Comparison of ENCODE assay signal across 12 mouse cellular contexts in the genomic region with DNA sequence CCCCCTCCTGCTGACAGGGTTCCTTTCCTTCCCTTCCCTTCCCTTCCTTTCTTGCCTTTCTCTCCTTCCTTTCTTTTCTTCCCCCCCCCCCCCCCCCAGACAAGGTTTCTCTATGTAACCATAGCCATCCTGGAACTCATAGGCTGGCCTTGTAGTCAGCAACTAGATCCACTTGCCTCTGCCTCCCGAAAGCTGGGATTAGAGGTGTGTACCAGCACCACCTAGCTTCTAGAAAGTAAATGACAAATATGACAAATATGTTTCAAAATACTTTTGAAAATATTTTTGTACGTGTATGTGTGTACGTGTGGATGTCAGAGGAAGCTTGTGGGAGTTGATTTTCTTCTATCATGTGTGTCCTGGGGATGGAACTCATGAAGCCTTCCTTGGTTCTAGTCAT. TPM values are rescaled to one million over a fixed set of nuclear protein-coding genes. Genes with fewer than 3 reads are reported as not detected.
DNase-seq lines count a peak whose midpoint lies in the region; ATAC-seq and TF ChIP-seq lines count a peak whose summit lies in the region.
"Had no signal": no experiment of that assay in that cellular context is flagged by ENCODE, and none has a peak within 500 bp of the region (broad histone marks: within the 10 kb centered on the region; RNA-seq: fewer than 3 reads in every experiment).

No protein-coding gene starts in this region.

- ATAC-seq in liver, postnatal 0 days: no peak
- ATAC-seq: activated CD4-positive, CD25-positive, alpha-beta regulatory T cell, adult 4 months had no signal

- WGBS in liver, postnatal 0 days (ENCODE audit: insufficient replicate concordance): 41% methylated on average over 3 of the region's 3 CpGs

- dilution Hi-C loops in CH12.LX (cut with MboI; ENCODE audit: extremely low pct_ligation_motif_present, extremely low pct_unique_long_range_greater_than_20kb, low sequenced_read_pairs): no loop called here

- TF ChIP-seq CTCF in left cerebral cortex, adult 2 months (IDR thresholded peaks at IDR 0.05): peak; percentile 45
- TF ChIP-seq CTCF in CH12.LX (conservative IDR thresholded peaks at IDR 0.05 in 1 of 2, IDR thresholded peaks at IDR 0.05 in 1 of 2; ENCODE audit: low read depth in 2 of 2, low read length in 2 of 2): peak in 1 of 2 experiments; percentile 66; a peak in 2 of 4 replicates
- peak; percentile 53 for TF ChIP-seq CTCF in liver, postnatal 0 days (IDR thresholded peaks at IDR 0.05; ENCODE audit: low read depth)

- H3K79me2 ChIP-seq in CH12.LX (replicated peaks; ENCODE audit: control insufficient read depth, extremely low read depth, insufficient read depth, poor library complexity, severe bottlenecking): no peaks in the 10 kb centered on the region; the same call in 1 of the 2 replicates

- no peaks in the 10 kb centered on the region for H3K27me3 ChIP-seq in CH12.LX (replicated peaks)
- H3K27me3 ChIP-seq in liver, postnatal 0 days (ENCODE audit: insufficient read depth, low read length): no peaks in the 10 kb centered on the region
- H3K27me3 ChIP-seq: embryonic facial prominence, embryonic 15.5 days had no signal

- peak; percentile 59 for TF ChIP-seq RAD21 in CH12.LX (IDR thresholded peaks at IDR 0.05; ENCODE audit: low read depth, low read length)

- H3K9ac ChIP-seq in CH12.LX (ENCODE audit: insufficient read depth, low read depth): no peak overlapping the region
- no peak overlapping the region for H3K9ac ChIP-seq in liver, postnatal 0 days (replicated peaks)
- H3K9ac ChIP-seq: embryonic facial prominence, embryonic 15.5 days had no signal

- no peaks in the 10 kb centered on the region for H3K36me3 ChIP-seq in CH12.LX (replicated peaks in 1 of 2; ENCODE audit: control insufficient read depth in 1 of 2, insufficient read depth in 1 of 2, low read length in 1 of 2)
- H3K36me3 ChIP-seq in liver, postnatal 0 days (replicated peaks; ENCODE audit: insufficient read depth, low read length): no peaks in the 10 kb centered on the region
- H3K36me3 ChIP-seq: embryonic facial prominence, embryonic 15.5 days had no signal

- TF ChIP-seq EP300 in CH12.LX (IDR thresholded peaks at IDR 0.05; ENCODE audit: low read length): no peak
- TF ChIP-seq EP300 in liver, postnatal 0 days (IDR thresholded peaks at IDR 0.05; ENCODE audit: low read depth): no peak

- H3K4me2 ChIP-seq in CH12.LX (ENCODE audit: insufficient read depth, low read depth, poor library complexity, severe bottlenecking): no peak overlapping the region; the same call in 1 of the 2 replicates
- no peak overlapping the region for H3K4me2 ChIP-seq in liver, postnatal 0 days (ENCODE audit: low read depth, low read length)
- H3K4me2 ChIP-seq: embryonic facial prominence, embryonic 15.5 days had no signal

- H3K4me1 ChIP-seq in CH12.LX (ENCODE audit: control insufficient read depth in 1 of 2, insufficient read depth in 2 of 2): no peaks in the 10 kb centered on the region
- no peaks in the 10 kb centered on the region for H3K4me1 ChIP-seq in liver, postnatal 0 days (ENCODE audit: insufficient read depth)
- H3K4me1 ChIP-seq: embryonic facial prominence, embryonic 15.5 days had no signal

- DNase-seq in embryo, embryonic 11 days: peak; percentile 9
- no peak for DNase-seq in embryo, embryonic 10 days (ENCODE audit: low spot score)
- no peak for DNase-seq in left cerebral cortex, adult 2 months (ENCODE audit: extremely low spot score in 1 of 2, low spot score in 2 of 2)
- no peak for DNase-seq in left cerebral cortex, adult 18-20 months (ENCODE audit: low spot score in 2 of 2)
- peak; percentile 12 for DNase-seq in CH12.LX (ENCODE audit: extremely low read depth)
- no peak for DNase-seq in liver, postnatal 0 days
- DNase-seq in ovary, adult 18-20 months (ENCODE audit: low spot score): no peak
- DNase-seq in frontal cortex, postnatal 14 days (ENCODE audit: low spot score in 2 of 2): no peak
- DNase-seq: left cerebral cortex, postnatal 4 days; right cerebral cortex, adult 18-20 months had no signal

- no peak for TF ChIP-seq POLR2A in CH12.LX (IDR thresholded peaks at IDR 0.05; ENCODE audit: low read depth, low read length)

- in situ Hi-C loops in CH12.LX (cut with MboI; ENCODE audit: low pct_ligation_motif_present, low pct_unique_long_range_greater_than_20kb, low sequenced_read_pairs): no loop called here

- H3K9me3 ChIP-seq in CH12.LX (replicated peaks; ENCODE audit: low read length): no peaks in the 10 kb centered on the region
- H3K9me3 ChIP-seq in liver, postnatal 0 days (ENCODE audit: low read length): no peaks in the 10 kb centered on the region
- H3K9me3 ChIP-seq: embryonic facial prominence, embryonic 15.5 days had no signal

- H3K27ac ChIP-seq in left cerebral cortex, adult 2 months: no peak overlapping the region
- H3K27ac ChIP-seq in CH12.LX (ENCODE audit: insufficient read depth, low read depth): no peak overlapping the region
- H3K27ac ChIP-seq in liver, postnatal 0 days (ENCODE audit: low read depth): no peak overlapping the region
- H3K27ac ChIP-seq: embryonic facial prominence, embryonic 15.5 days had no signal

- intact Hi-C loops in left cerebral cortex, adult 2 months (cut with DNase I): no loop called here

- no peak overlapping the region for H3K4me3 ChIP-seq in left cerebral cortex, adult 2 months
- no peak overlapping the region for H3K4me3 ChIP-seq in CH12.LX (replicated peaks in 1 of 3; ENCODE audit: low read depth in 2 of 3, low read length in 2 of 3, poor library complexity in 1 of 3)
- H3K4me3 ChIP-seq in liver, postnatal 0 days (ENCODE audit: low read depth, low read length): no peak overlapping the region
- H3K4me3 ChIP-seq: embryonic facial prominence, embryonic 15.5 days had no signal

TF ChIP-seq in CH12.LX, 34 proteins besides CTCF, POLR2A, EP300 and RAD21:
- TF ChIP-seq SMC3 (IDR thresholded peaks at IDR 0.05; ENCODE audit: low read depth, low read length) (peak; percentile 50), ZNF384 (IDR thresholded peaks at IDR 0.05; ENCODE audit: low read depth, low read length) (no peak), BHLHE40 (IDR thresholded peaks at IDR 0.05; ENCODE audit: low read depth, low read length) (no peak), UBTF (IDR thresholded peaks at IDR 0.05; ENCODE audit: low read depth, low read length) (no peak)

RNA-seq across cellular contexts. Expression of gene Myo9a, which starts 9.8 kb away (rescaled TPM):
- total RNA-seq in left cerebral cortex, adult 2 months (2021): 10 to 100 TPM; 82.8 to 86.2 TPM
- total RNA-seq in left cerebral cortex, adult 18-20 months (2021): 10 to 100 TPM; 72.9 to 87.2 TPM
- 1.7 and 2.0 TPM in 2 replicates for total RNA-seq in CH12.LX (2012; rRNA removed)
- 1.6 and 2.1 TPM in 2 replicates for total RNA-seq in CH12.LX (2014; rRNA removed)
- 1.7 and 2.6 TPM in 2 replicates for polyA plus RNA-seq in CH12.LX (2012; ENCODE audit: insufficient read length, low read depth)
- polyA plus RNA-seq in liver, postnatal 0 days (2015; fragmentation: Nextera tagmentation; extraction: Ambion mirVana): 2.7 and 2.9 TPM in 2 replicates

RNA-seq across cellular contexts. Expression of gene Senp8, which starts 10.0 kb away (rescaled TPM):
- total RNA-seq in left cerebral cortex, adult 2 months (2021): 1 to 10 TPM; 8.4 to 8.5 TPM
- total RNA-seq in left cerebral cortex, adult 18-20 months (2021): 10 to 100 TPM in 1 of 2 experiments, 1 to 10 TPM in 1; 9.9 to 11.6 TPM
- 3.5 and 5.2 TPM in 2 replicates for total RNA-seq in CH12.LX (2012; rRNA removed)
- 7.4 and 8.5 TPM in 2 replicates for total RNA-seq in CH12.LX (2014; rRNA removed)
- polyA plus RNA-seq in CH12.LX (2012; ENCODE audit: insufficient read length, low read depth): 6.1 TPM in 2 replicates
- polyA plus RNA-seq in liver, postnatal 0 days (2015; fragmentation: Nextera tagmentation; extraction: Ambion mirVana): 1.6 and 2.1 TPM in 2 replicates

Comparison
In these comparisons a context has a peak if more than half of its experiments do, and no peak if none do; other contexts are left out.
1. DNase-seq: peak in embryo, embryonic 11 days (single experiment) and CH12.LX (single experiment); none in embryo, embryonic 10 days (single experiment), left cerebral cortex, adult 2 months (0 of 2), left cerebral cortex, adult 18-20 months (0 of 2), liver, postnatal 0 days (single experiment), ovary, adult 18-20 months (single experiment) and frontal cortex, postnatal 14 days (0 of 2).
2. RNA of gene Myo9a, which starts 9.8 kb away (total RNA-seq): 72.9 to 87.2 TPM in left cerebral cortex, adult 18-20 months and 82.8 to 86.2 TPM in left cerebral cortex, adult 2 months; 1.6 to 2.1 TPM in CH12.LX; every median in the first group is over 10 times any median in the second.